Mouse (Mus musculus) forebrain, embryonic 10.5 days (tissue): ENCODE data around the gene Ankrd33b. TPM values are rescaled to one million over a fixed set of nuclear protein-coding genes. Genes with fewer than 3 reads are reported as not detected.

Source experiments
- DNase-seq: peaks from one replicate; pipeline ENCODE4 v3.0.0-alpha.2; 2017; ENCODE audit warnings: low spot score; ENCODE audit errors: extremely low spot score
- H3K27ac ChIP-seq: fragments of 300-500 bp; sonication (generic); 2 replicates; pipeline ENCODE4 v1.5.1; 2016; ENCODE audit warnings: mild to moderate bottlenecking
- H3K27me3 ChIP-seq: fragments of 300-500 bp; sonication (generic); 2 replicates; pipeline ENCODE4 v1.6.1; 2016; ENCODE audit warnings: mild to moderate bottlenecking; ENCODE audit not compliant: poor library complexity, severe bottlenecking
- H3K36me3 ChIP-seq: fragments of 300-500 bp; sonication (generic); replicated peaks from 2 replicates; pipeline ENCODE4 v1.6.1; 2016; ENCODE audit warnings: mild to moderate bottlenecking, moderate library complexity
- H3K4me1 ChIP-seq: fragments of 300-500 bp; sonication (generic); 2 replicates; pipeline ENCODE4 v1.6.1; 2016
- H3K4me3 ChIP-seq: fragments of 300-500 bp; sonication (generic); 2 replicates; pipeline ENCODE4 v1.5.1; 2016; ENCODE audit warnings: mild to moderate bottlenecking, moderate library complexity
- H3K9me3 ChIP-seq: fragments of 300-500 bp; sonication (generic); 2 replicates; pipeline ENCODE4 v1.6.1; 2016; ENCODE audit warnings: mild to moderate bottlenecking, moderate library complexity
- WGBS: fragments of 180-500 bp; shearing (Covaris S2); methylation state at CpG from one replicate; pipeline ENCODE4 v1.1.7; 2016; 5-methylcytosine and 5-hydroxymethylcytosine counted together
- polyA plus RNA-seq: library from polyadenylated mRNA; unstranded; fragments of >200 nt; fragmentation: Nextera tagmentation; extraction: Ambion mirVana; gene quantifications from 2 replicates; pipeline ENCODE4 v1.2.1, GENCODE M21; 2016

The Ankrd33b gene
- polyA plus RNA-seq, 1 experiment from 2014 or later: 0.50 TPM

GRCm38 (mm10) chr15:31281830-31282229 lies 85.7 kb downstream of the Ankrd33b start:
- no peaks in the 10 kb centered on the region for H3K27me3 ChIP-seq
- no peak for DNase-seq
- no peak overlapping the region for H3K4me3 ChIP-seq
- 79% methylated on average over 13 of the region's 13 CpGs for WGBS
- H3K36me3 ChIP-seq: no peaks in the 10 kb centered on the region
- no peak overlapping the region for H3K27ac ChIP-seq
- no peaks in the 10 kb centered on the region for H3K4me1 ChIP-seq
- no peaks in the 10 kb centered on the region for H3K9me3 ChIP-seq

- H3K36me3 ChIP-seq: no peaks in the 10 kb centered on the region
- 80% methylated on average over 2 of the region's 2 CpGs for WGBS
- DNase-seq: no peak
Measured at GRCm38 (mm10) chr15:31280683-31281082, 86.8 kb downstream of the Ankrd33b start.

GRCm38 (mm10) chr15:31280059-31280458 lies 87.5 kb downstream of the Ankrd33b start:
- no peak overlapping the region for H3K4me3 ChIP-seq
- H3K9me3 ChIP-seq: no peaks in the 10 kb centered on the region
- H3K36me3 ChIP-seq: no peaks in the 10 kb centered on the region
- DNase-seq: no peak
- no peaks in the 10 kb centered on the region for H3K27me3 ChIP-seq
- 70% methylated on average over 5 of the region's 5 CpGs for whole genome bisulfite sequencing
- no peak overlapping the region for H3K27ac ChIP-seq
- no peaks in the 10 kb centered on the region for H3K4me1 ChIP-seq

More at GRCm38 (mm10) chr15:31280683-31281082, 86.8 kb downstream of the Ankrd33b start:
- no peak overlapping the region for H3K27ac ChIP-seq
- no peaks in the 10 kb centered on the region for H3K27me3 ChIP-seq
- H3K9me3 ChIP-seq: no peaks in the 10 kb centered on the region
- H3K4me3 ChIP-seq: no peak overlapping the region
- no peaks in the 10 kb centered on the region for H3K4me1 ChIP-seq

- no peaks in the 10 kb centered on the region for H3K4me1 ChIP-seq
- no peaks in the 10 kb centered on the region for H3K36me3 ChIP-seq
- WGBS: 88% methylated on average over 6 of the region's 6 CpGs
Measured at GRCm38 (mm10) chr15:31279577-31280004, 87.9 kb downstream of the Ankrd33b start.

GRCm38 (mm10) chr15:31279120-31279519 lies 88.4 kb downstream of the Ankrd33b start:
- H3K9me3 ChIP-seq: no peaks in the 10 kb centered on the region
- no peak overlapping the region for H3K4me3 ChIP-seq
- 85% methylated on average over 2 of the region's 2 CpGs for WGBS
- DNase-seq: no peak
- H3K4me1 ChIP-seq: no peaks in the 10 kb centered on the region
- no peaks in the 10 kb centered on the region for H3K27me3 ChIP-seq
- no peak overlapping the region for H3K27ac ChIP-seq
- no peaks in the 10 kb centered on the region for H3K36me3 ChIP-seq

More at GRCm38 (mm10) chr15:31279577-31280004, 87.9 kb downstream of the Ankrd33b start:
- no peak for DNase-seq
- Histone ChIP-seq H3K4me3 (no peak overlapping the region), H3K27ac (no peak overlapping the region), H3K9me3 (no peaks in the 10 kb centered on the region), H3K27me3 (no peaks in the 10 kb centered on the region)

- 89% methylated on average over 4 of the region's 4 CpGs for WGBS
- H3K4me1 ChIP-seq: no peaks in the 10 kb centered on the region
- no peaks in the 10 kb centered on the region for H3K9me3 ChIP-seq
- H3K36me3 ChIP-seq: no peaks in the 10 kb centered on the region
- H3K27me3 ChIP-seq: no peaks in the 10 kb centered on the region
- no peak overlapping the region for H3K27ac ChIP-seq
- H3K4me3 ChIP-seq: no peak overlapping the region
- DNase-seq: no peak
Measured at GRCm38 (mm10) chr15:31278090-31278489, 89.4 kb downstream of the Ankrd33b start.

- no peak for DNase-seq
- Histone ChIP-seq H3K27me3 (no peaks in the 10 kb centered on the region), H3K36me3 (no peaks in the 10 kb centered on the region), H3K4me1 (no peaks in the 10 kb centered on the region), H3K9me3 (no peaks in the 10 kb centered on the region), H3K27ac (no peak overlapping the region), H3K4me3 (no peak overlapping the region)
- 87% methylated on average over 10 of the region's 10 CpGs for WGBS
Measured at GRCm38 (mm10) chr15:31273509-31273908, 94.0 kb downstream of the Ankrd33b start.

- H3K27ac ChIP-seq: no peak overlapping the region
- H3K27me3 ChIP-seq: no peaks in the 10 kb centered on the region
- 88% methylated on average over 7 of the region's 7 CpGs for WGBS
- no peaks in the 10 kb centered on the region for H3K4me1 ChIP-seq
- H3K9me3 ChIP-seq: no peaks in the 10 kb centered on the region
- no peaks in the 10 kb centered on the region for H3K36me3 ChIP-seq
- DNase-seq: no peak
- H3K4me3 ChIP-seq: no peak overlapping the region
Measured at GRCm38 (mm10) chr15:31272695-31273094, 94.8 kb downstream of the Ankrd33b start.

- no peaks in the 10 kb centered on the region for H3K36me3 ChIP-seq
- H3K4me3 ChIP-seq: no peak overlapping the region
- WGBS: 89% methylated on average over 4 of the region's 4 CpGs
- H3K4me1 ChIP-seq: no peaks in the 10 kb centered on the region
- H3K27ac ChIP-seq: no peak overlapping the region
- no peaks in the 10 kb centered on the region for H3K27me3 ChIP-seq
- no peaks in the 10 kb centered on the region for H3K9me3 ChIP-seq
- no peak for DNase-seq
Measured at GRCm38 (mm10) chr15:31269558-31269957, 98.0 kb downstream of the Ankrd33b start.

GRCm38 (mm10) chr15:31268148-31268547 lies 99.4 kb downstream of the Ankrd33b start:
- DNase-seq: no peak
- WGBS: 86% methylated on average over 6 of the region's 6 CpGs
- Histone ChIP-seq H3K9me3 (no peaks in the 10 kb centered on the region), H3K4me3 (no peak overlapping the region), H3K4me1 (no peaks in the 10 kb centered on the region), H3K36me3 (no peaks in the 10 kb centered on the region), H3K27me3 (no peaks in the 10 kb centered on the region), H3K27ac (no peak overlapping the region)

- no peaks in the 10 kb centered on the region for H3K36me3 ChIP-seq
- no peak for DNase-seq
- H3K4me3 ChIP-seq: no peak overlapping the region
- no peaks in the 10 kb centered on the region for H3K4me1 ChIP-seq
- H3K27ac ChIP-seq: no peak overlapping the region
- H3K27me3 ChIP-seq: no peaks in the 10 kb centered on the region
- H3K9me3 ChIP-seq: no peaks in the 10 kb centered on the region
- WGBS: 90% methylated on average over 12 of the region's 12 CpGs
Measured at GRCm38 (mm10) chr15:31265845-31266244, 101.7 kb downstream of the Ankrd33b start.

GRCm38 (mm10) chr15:31265404-31265803 lies 102.1 kb downstream of the Ankrd33b start:
- no peaks in the 10 kb centered on the region for H3K9me3 ChIP-seq
- H3K4me1 ChIP-seq: no peaks in the 10 kb centered on the region
- WGBS: 96% methylated on average over 8 of the region's 8 CpGs
- H3K27ac ChIP-seq: no peak overlapping the region
- H3K36me3 ChIP-seq: no peaks in the 10 kb centered on the region
- no peaks in the 10 kb centered on the region for H3K27me3 ChIP-seq
- DNase-seq: no peak
- H3K4me3 ChIP-seq: no peak overlapping the region

- Histone ChIP-seq H3K27me3 (no peaks in the 10 kb centered on the region), H3K4me1 (no peaks in the 10 kb centered on the region), H3K4me3 (no peak overlapping the region), H3K27ac (no peak overlapping the region), H3K9me3 (no peaks in the 10 kb centered on the region), H3K36me3 (no peaks in the 10 kb centered on the region)
- 44% methylated on average over 6 of the region's 6 CpGs for WGBS
- peak; percentile 73 for DNase-seq
Measured at GRCm38 (mm10) chr15:31264827-31265226, 102.7 kb downstream of the Ankrd33b start.

GRCm38 (mm10) chr15:31262361-31262760 lies 105.2 kb downstream of the Ankrd33b start:
- WGBS: 80% methylated on average over 9 of the region's 9 CpGs
- no peak overlapping the region for H3K27ac ChIP-seq

More at GRCm38 (mm10) chr15:31262361-31262760, 105.2 kb downstream of the Ankrd33b start:
- Histone ChIP-seq H3K4me1 (0 out of 2 replicates have a peak, but pooled peaks cover 3% of the 10 kb centered on the region), H3K27me3 (no peaks in the 10 kb centered on the region), H3K9me3 (no peaks in the 10 kb centered on the region), H3K36me3 (no peaks in the 10 kb centered on the region), H3K4me3 (no peak overlapping the region)
- DNase-seq: no peak
